ENCODE assay signal across 28 mouse cellular contexts in genomic region chr11:45918018-45918417, GRCm38 (mm10).
"Had no signal": no experiment of that assay in that cellular context is flagged by ENCODE, and none has a peak within 500 bp of the region (broad histone marks: within the 10 kb centered on the region; RNA-seq: fewer than 3 reads in every experiment).

No protein-coding gene starts in this region.

- H3K27ac ChIP-seq: gastrocnemius, adult 2 months; heart, adult 2 months; heart, embryonic 13.5 days; heart, embryonic 15.5 days; hindbrain, embryonic 10.5 days; hindbrain, embryonic 12.5 days; hindbrain, embryonic 14.5 days; intestine, embryonic 15.5 days; layer of hippocampus, adult 2 months; left cerebral cortex, adult 2 months; limb, embryonic 10.5 days; limb, embryonic 12.5 days; liver, embryonic 13.5 days had no signal

- H3K4me3 ChIP-seq: gastrocnemius, adult 2 months; heart, adult 2 months; heart, embryonic 13.5 days; heart, embryonic 15.5 days; hindbrain, embryonic 10.5 days; hindbrain, embryonic 12.5 days; intestine, embryonic 15.5 days; layer of hippocampus, adult 2 months; left cerebral cortex, adult 2 months; limb, embryonic 10.5 days; limb, embryonic 12.5 days; liver, embryonic 13.5 days had no signal

- DNase-seq: gastrocnemius, adult 2 months; gastrocnemius, postnatal 10 days; gastrocnemius, postnatal 25 days; heart, adult 2 months; heart, postnatal 14 days; heart, postnatal 36 days; kidney, adult 18-20 months; kidney, adult 8-10 months; kidney, postnatal 10 days; kidney, postnatal 25 days; kidney, postnatal 4 days; liver; liver, embryonic 13.5 days had no signal

- H3K9me3 ChIP-seq: heart, embryonic 13.5 days; heart, embryonic 15.5 days; hindbrain, embryonic 10.5 days; hindbrain, embryonic 12.5 days; intestine, embryonic 15.5 days; limb, embryonic 10.5 days; limb, embryonic 12.5 days; liver, embryonic 13.5 days had no signal

- H3K4me2 ChIP-seq: heart, embryonic 11.5 days; heart, embryonic 13.5 days; heart, embryonic 15.5 days; hindbrain, embryonic 12.5 days; hindbrain, embryonic 14.5 days; intestine, embryonic 15.5 days; limb, embryonic 12.5 days; liver, embryonic 11.5 days; liver, embryonic 13.5 days had no signal

- H3K27me3 ChIP-seq: heart, embryonic 13.5 days; heart, embryonic 15.5 days; hindbrain, embryonic 12.5 days; intestine, embryonic 15.5 days; limb, embryonic 12.5 days had no signal

- ATAC-seq: hindbrain, embryonic 16.5 days; inflammation-experienced regulatory T-cells, adult 6 months; intestine, embryonic 15.5 days; intestine, postnatal 0 days had no signal

- H3K9ac ChIP-seq: heart, embryonic 13.5 days; heart, embryonic 15.5 days; hindbrain, embryonic 12.5 days; hindbrain, embryonic 14.5 days; intestine, embryonic 15.5 days; limb, embryonic 12.5 days; liver, embryonic 13.5 days had no signal

- H3K36me3 ChIP-seq: heart, embryonic 13.5 days; heart, embryonic 15.5 days; hindbrain, embryonic 10.5 days; hindbrain, embryonic 12.5 days; intestine, embryonic 15.5 days; limb, embryonic 10.5 days; limb, embryonic 12.5 days; liver, embryonic 13.5 days had no signal
